Mouse (Mus musculus) G1E (cell line): ENCODE measurements around the gene Stx7.

Experiments used
- CTCF ChIP-seq: IDR thresholded peaks from 2 replicates; pipeline ENCODE4 v1.5.1; 2012; ENCODE audit warnings: low read depth, low read length, inconsistent platforms, mixed read lengths
- GATA1 ChIP-seq: IDR thresholded peaks from 2 replicates; pipeline ENCODE4 v1.6.1; 2012; ENCODE audit warnings: borderline replicate concordance, low read length, inconsistent platforms, mixed read lengths
- GATA2 ChIP-seq: IDR thresholded peaks from 2 replicates; pipeline ENCODE4 v1.6.1; 2012; ENCODE audit warnings: low read depth, low read length, inconsistent platforms, borderline replicate concordance
- TAL1 ChIP-seq: conservative IDR thresholded peaks from 2 replicates; pipeline ENCODE4 v1.6.1; 2012; ENCODE audit warnings: low read depth, low read length, inconsistent platforms, mixed read lengths

DNA sequence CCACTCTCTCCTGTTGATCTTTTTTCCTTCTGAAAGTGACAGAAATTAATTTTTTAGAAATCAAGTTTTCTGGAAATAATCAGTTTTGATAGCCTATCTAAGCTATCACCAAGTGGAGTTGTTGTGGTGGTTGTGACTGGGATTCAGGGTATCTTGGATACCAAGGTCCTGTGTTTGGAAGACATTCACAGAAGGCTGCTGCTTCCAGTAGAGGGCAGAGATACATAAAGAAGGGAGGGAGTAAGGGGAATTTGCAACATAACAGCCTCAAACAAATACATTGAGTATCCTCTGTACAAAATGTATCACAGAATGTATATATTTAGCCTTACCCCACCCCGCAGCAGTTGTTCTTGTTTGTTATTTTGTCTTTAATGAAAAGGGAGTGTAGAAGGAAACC is 42.9 kb downstream of the Stx7 start:
- no peak for TF ChIP-seq CTCF
- no peak for TF ChIP-seq GATA2
- no peak for TF ChIP-seq TAL1
- no peak for TF ChIP-seq GATA1
